Mouse (Mus musculus) erythroid progenitor cell, adult 5-6 weeks (primary cell): Measurements from ENCODE around the gene Ehmt1. TPM values are rescaled to one million over a fixed set of nuclear protein-coding genes. Genes with fewer than 3 reads are reported as not detected.

Experiments
- total RNA-seq, 2 experiments: library from RNA; stranded (forward) in 1 of 2; stranded (reverse) in 1 of 2; fragments of 150-400 nt in 1 of 2; fragments of 186-747, 209-891 nt in 1 of 2; gene quantifications; 2 replicates each; pipeline versions ENCODE4 v1.2.3 to v1.2.4; 2015 to 2017; ENCODE audit warnings: low replicate concordance in 2 of 2

Gene Ehmt1
- total RNA-seq, 2 experiments from 2014 or later: 13.8 to 74.0 TPM

Other genes starting within 250 kb of the Ehmt1 start
- under 0.01 TPM in 1 of 2 replicates, not detected in the other for gene Cacna1b, start 156.5 kb downstream of the Ehmt1 start, total RNA-seq (2015; ENCODE audit: low replicate concordance)
- gene Cacna1b, start 156.5 kb downstream of the Ehmt1 start, total RNA-seq (2017; ENCODE audit: low replicate concordance): 0.26 TPM in 1 of 2 replicates, not detected in the other
- 6.3 and 9.0 TPM in 2 replicates for gene Arrdc1, start 15.6 kb upstream of the Ehmt1 start, total RNA-seq (2015; ENCODE audit: low replicate concordance)
- gene Arrdc1, start 15.6 kb upstream of the Ehmt1 start, total RNA-seq (2017; ENCODE audit: low replicate concordance): 7.7 and 8.4 TPM in 2 replicates
- 3.2 and 4.6 TPM in 2 replicates for gene Zmynd19, start 30.2 kb upstream of the Ehmt1 start, total RNA-seq (2015; ENCODE audit: low replicate concordance)
- 6.6 and 13.7 TPM in 2 replicates for gene Zmynd19, start 30.2 kb upstream of the Ehmt1 start, total RNA-seq (2017; ENCODE audit: low replicate concordance)
- 6.5 and 16.3 TPM in 2 replicates for gene Dph7, start 42.8 kb upstream of the Ehmt1 start, total RNA-seq (2015; ENCODE audit: low replicate concordance)
- 2.8 and 6.1 TPM in 2 replicates for gene Dph7, start 42.8 kb upstream of the Ehmt1 start, total RNA-seq (2017; ENCODE audit: low replicate concordance)
- 31.9 and 38.6 TPM in 2 replicates for gene Mrpl41, start 55.5 kb upstream of the Ehmt1 start, total RNA-seq (2015; ENCODE audit: low replicate concordance)
- 37.8 and 40.9 TPM in 2 replicates for gene Mrpl41, start 55.5 kb upstream of the Ehmt1 start, total RNA-seq (2017; ENCODE audit: low replicate concordance)
- 37.3 and 37.8 TPM in 2 replicates for gene Pnpla7, start 56.4 kb upstream of the Ehmt1 start, total RNA-seq (2015; ENCODE audit: low replicate concordance)
- 30.0 and 37.0 TPM in 2 replicates for gene Pnpla7, start 56.4 kb upstream of the Ehmt1 start, total RNA-seq (2017; ENCODE audit: low replicate concordance)
- 1.8 and 2.5 TPM in 2 replicates for gene Nsmf, start 134.7 kb upstream of the Ehmt1 start, total RNA-seq (2015; ENCODE audit: low replicate concordance)
- 2.1 and 3.9 TPM in 2 replicates for gene Nsmf, start 134.7 kb upstream of the Ehmt1 start, total RNA-seq (2017; ENCODE audit: low replicate concordance)
- not detected in 2 replicates for gene Entpd8, start 160.7 kb upstream of the Ehmt1 start, total RNA-seq (2015; ENCODE audit: low replicate concordance)
- gene Entpd8, start 160.7 kb upstream of the Ehmt1 start, total RNA-seq (2017; ENCODE audit: low replicate concordance): not detected in 2 replicates
- gene Noxa1, start 175.5 kb upstream of the Ehmt1 start, total RNA-seq (2015; ENCODE audit: low replicate concordance): not detected in 2 replicates
- not detected in 2 replicates for gene Noxa1, start 175.5 kb upstream of the Ehmt1 start, total RNA-seq (2017; ENCODE audit: low replicate concordance)